Mouse (Mus musculus) thymus, adult 2 months (tissue): ENCODE measurements around the gene Gas2l1.

ENCODE experiments used
- CTCF ChIP-seq: fragments of 200-500 bp; IDR thresholded peaks from 2 replicates; pipeline ENCODE4 v1.5.1; 2012; ENCODE audit warnings: mild to moderate bottlenecking, control low read depth, low read length, moderate library complexity, borderline replicate concordance; ENCODE audit not compliant: control insufficient read depth, poor library complexity, insufficient read depth; ENCODE audit errors: extremely low read depth
- POLR2A ChIP-seq: fragments of 200-500 bp; IDR thresholded peaks from 2 replicates; pipeline ENCODE4 v1.6.1; 2012; ENCODE audit warnings: mild to moderate bottlenecking, low read length, control low read depth, moderate library complexity; ENCODE audit not compliant: control insufficient read depth, poor library complexity, insufficient read depth; ENCODE audit errors: extremely low read depth

DNA sequence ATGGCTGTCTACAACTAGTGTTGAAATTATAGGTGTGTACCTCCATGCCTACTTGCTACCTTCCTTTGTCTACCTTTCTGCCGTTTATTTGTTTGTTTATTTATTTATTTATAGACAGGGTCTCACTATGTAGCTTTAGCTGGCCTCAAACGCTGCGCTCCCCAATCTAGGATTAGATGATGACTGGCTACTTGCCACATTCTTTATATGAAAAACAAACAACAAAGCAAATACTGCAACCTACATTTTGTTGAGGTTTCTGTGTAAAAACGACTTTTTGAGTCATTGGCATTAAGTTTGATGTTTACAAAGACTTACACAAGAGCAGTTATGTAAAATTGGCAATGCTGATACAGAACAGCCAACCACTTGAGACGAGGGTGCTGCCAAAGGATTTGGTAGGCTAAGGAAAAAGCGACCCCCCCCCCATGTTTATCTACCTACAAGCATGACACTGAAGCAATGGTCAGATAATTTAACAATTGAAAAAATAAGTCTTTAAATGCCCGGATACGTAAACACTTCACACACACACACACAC is 31.4 kb upstream of the Gas2l1 start:
- no peak for TF ChIP-seq CTCF
- no peak for TF ChIP-seq POLR2A
